Mouse (Mus musculus) megakaryocyte, embryonic 14.5 days (primary cell): ENCODE measurements around the gene Arhgef39. TPM values are rescaled to one million over a fixed set of nuclear protein-coding genes. Genes with fewer than 3 reads are reported as not detected.

Source experiments
- H3K27me3 ChIP-seq: replicated peaks from 2 replicates; pipeline ENCODE3; 2012; ENCODE audit warnings: inconsistent platforms
- H3K36me3 ChIP-seq: replicated peaks from 2 replicates; pipeline ENCODE3; 2012; ENCODE audit warnings: low read length, inconsistent platforms, mixed read lengths
- H3K4me1 ChIP-seq: 2 replicates; pipeline ENCODE4 v1.6.1; 2012; ENCODE audit warnings: inconsistent platforms
- H3K4me3 ChIP-seq: replicated peaks from 2 replicates; pipeline ENCODE3; 2012; ENCODE audit warnings: moderate library complexity, mild to moderate bottlenecking, inconsistent platforms
- H3K9me3 ChIP-seq: 2 replicates; pipeline ENCODE4 v1.6.1; 2012; ENCODE audit warnings: inconsistent platforms
- FLI1 ChIP-seq: IDR thresholded peaks from 2 replicates; pipeline ENCODE4 v1.6.1; 2012; ENCODE audit warnings: low read length, inconsistent platforms, mixed read lengths
- GATA1 ChIP-seq: IDR thresholded peaks from 3 replicates; pipeline ENCODE4 v1.6.1; 2012; ENCODE audit warnings: mixed read lengths, low read length, inconsistent platforms, borderline replicate concordance
- polyA plus RNA-seq: library from polyadenylated mRNA; stranded (reverse); fragments of >175 nt; gene quantifications from 2 replicates; pipeline ENCODE4 v1.2.3, GENCODE M21; 2012; ENCODE audit warnings: low replicate concordance; ENCODE audit not compliant: insufficient read depth

Arhgef39 gene
- polyA plus RNA-seq, 1 experiment: 9.6 TPM

- peaks cover 40% of the 10 kb centered on the region for H3K36me3 ChIP-seq
- peaks cover 31% of the 10 kb centered on the region for H3K4me1 ChIP-seq
- TF ChIP-seq GATA1 (no peak), FLI1 (no peak)
- H3K27me3 ChIP-seq: peaks cover 20% of the 10 kb centered on the region
- H3K4me3 ChIP-seq: no peak overlapping the region
- H3K9me3 ChIP-seq: peaks cover 3% of the 10 kb centered on the region; the same call in 1 of the 2 replicates
Measured at GRCm38 (mm10) chr4:43528487-43528886, 29.0 kb upstream of the Arhgef39 start.

- Histone ChIP-seq H3K4me3 (no peak overlapping the region), H3K9me3 (peaks cover 3% of the 10 kb centered on the region; the same call in 1 of the 2 replicates), H3K27me3 (peaks cover 26% of the 10 kb centered on the region), H3K36me3 (peaks cover 34% of the 10 kb centered on the region), H3K4me1 (peaks cover 33% of the 10 kb centered on the region)
- no peak for TF ChIP-seq FLI1
- no peak for TF ChIP-seq GATA1
Measured at GRCm38 (mm10) chr4:43527880-43528279, 28.4 kb upstream of the Arhgef39 start.

- H3K9me3 ChIP-seq: no peaks in the 10 kb centered on the region
- peaks cover 58% of the 10 kb centered on the region for H3K27me3 ChIP-seq
- H3K4me1 ChIP-seq: peaks cover 76% of the 10 kb centered on the region
- H3K36me3 ChIP-seq: no peaks in the 10 kb centered on the region
- H3K4me3 ChIP-seq: no peak overlapping the region
- TF ChIP-seq GATA1 (no peak), FLI1 (no peak)
Measured at GRCm38 (mm10) chr4:43519956-43520355, 20.5 kb upstream of the Arhgef39 start.

GRCm38 (mm10) chr4:43519551-43519950, 20.1 kb upstream of the Arhgef39 start:
- Histone ChIP-seq H3K4me1 (peaks cover 75% of the 10 kb centered on the region), H3K4me3 (no peak overlapping the region), H3K36me3 (no peaks in the 10 kb centered on the region), H3K27me3 (peaks cover 56% of the 10 kb centered on the region), H3K9me3 (no peaks in the 10 kb centered on the region)
- TF ChIP-seq FLI1: no peak
- TF ChIP-seq GATA1: no peak

GRCm38 (mm10) chr4:43515764-43516708, 16.5 kb upstream of the Arhgef39 start:
- peak overlapping the region; percentile 38 for H3K4me3 ChIP-seq
- peaks cover 51% of the 10 kb centered on the region for H3K4me1 ChIP-seq
- no peaks in the 10 kb centered on the region for H3K9me3 ChIP-seq
- peaks cover 4% of the 10 kb centered on the region for H3K36me3 ChIP-seq
- peaks cover 31% of the 10 kb centered on the region for H3K27me3 ChIP-seq
- TF ChIP-seq FLI1: no peak
- no peak for TF ChIP-seq GATA1

GRCm38 (mm10) chr4:43513791-43514190, 14.3 kb upstream of the Arhgef39 start:
- peaks cover 4% of the 10 kb centered on the region for H3K36me3 ChIP-seq
- no peaks in the 10 kb centered on the region for H3K9me3 ChIP-seq
- peaks cover 47% of the 10 kb centered on the region for H3K4me1 ChIP-seq
- no peak overlapping the region for H3K4me3 ChIP-seq
- H3K27me3 ChIP-seq: peaks cover 23% of the 10 kb centered on the region
- no peak for TF ChIP-seq FLI1
- no peak for TF ChIP-seq GATA1

GRCm38 (mm10) chr4:43513300-43513699, 13.8 kb upstream of the Arhgef39 start:
- Histone ChIP-seq H3K36me3 (peaks cover 4% of the 10 kb centered on the region), H3K4me1 (peaks cover 48% of the 10 kb centered on the region), H3K27me3 (peaks cover 22% of the 10 kb centered on the region), H3K4me3 (no peak overlapping the region), H3K9me3 (no peaks in the 10 kb centered on the region)
- TF ChIP-seq GATA1: no peak
- no peak for TF ChIP-seq FLI1

- no peak overlapping the region for H3K4me3 ChIP-seq
- peaks cover 48% of the 10 kb centered on the region for H3K4me1 ChIP-seq
- TF ChIP-seq GATA1: no peak
- no peak for TF ChIP-seq FLI1
- H3K9me3 ChIP-seq: no peaks in the 10 kb centered on the region
- H3K36me3 ChIP-seq: peaks cover 4% of the 10 kb centered on the region
- H3K27me3 ChIP-seq: peaks cover 18% of the 10 kb centered on the region
Measured at GRCm38 (mm10) chr4:43512653-43513052, 13.2 kb upstream of the Arhgef39 start.

GRCm38 (mm10) chr4:43511675-43512454, 12.4 kb upstream of the Arhgef39 start:
- H3K27me3 ChIP-seq: peaks cover 18% of the 10 kb centered on the region
- no peak overlapping the region for H3K4me3 ChIP-seq
- no peak for TF ChIP-seq GATA1
- no peak for TF ChIP-seq FLI1

GRCm38 (mm10) chr4:43509109-43509508, 9.6 kb upstream of the Arhgef39 start:
- H3K27me3 ChIP-seq: peaks cover 5% of the 10 kb centered on the region
- H3K36me3 ChIP-seq: peaks cover 25% of the 10 kb centered on the region
- TF ChIP-seq FLI1: no peak
- TF ChIP-seq GATA1: no peak
- H3K4me1 ChIP-seq: peaks cover 58% of the 10 kb centered on the region
- no peaks in the 10 kb centered on the region for H3K9me3 ChIP-seq
- H3K4me3 ChIP-seq: peak overlapping the region; percentile 94

More at GRCm38 (mm10) chr4:43511675-43512454, 12.4 kb upstream of the Arhgef39 start:
- peaks cover 8% of the 10 kb centered on the region for H3K36me3 ChIP-seq
- H3K4me1 ChIP-seq: peaks cover 54% of the 10 kb centered on the region
- H3K9me3 ChIP-seq: no peaks in the 10 kb centered on the region
